Mouse (Mus musculus): ENCODE data around the gene Fbn1.

GRCm38 (mm10) chr2:125263753-125264152 lies 244.0 kb downstream of the Fbn1 start:
- TF ChIP-seq TCF12 (IDR thresholded peaks at IDR 0.05; ENCODE audit: low read depth, low read length) (no peak), NELFE (IDR thresholded peaks at IDR 0.05; ENCODE audit: low read depth, low read length) (no peak), CTCF (conservative IDR thresholded peaks at IDR 0.05 in 1 of 2, IDR thresholded peaks at IDR 0.05 in 1 of 2; ENCODE audit: low read depth in 2 of 2, low read length in 2 of 2) (no peak), ZKSCAN1 (IDR thresholded peaks at IDR 0.05; ENCODE audit: borderline replicate concordance, low read depth, low read length) (no peak), MAX (IDR thresholded peaks at IDR 0.05; ENCODE audit: low read length) (no peak), HCFC1 (IDR thresholded peaks at IDR 0.05; ENCODE audit: low read depth, low read length) (no peak), EP300 (IDR thresholded peaks at IDR 0.05; ENCODE audit: low read length) (no peak), UBTF (IDR thresholded peaks at IDR 0.05; ENCODE audit: low read depth, low read length) (no peak), USF1 (IDR thresholded peaks at IDR 0.05; ENCODE audit: low read depth, low read length) (no peak), SIN3A (IDR thresholded peaks at IDR 0.05; ENCODE audit: low read length) (no peak)
